Mouse (Mus musculus) midbrain, embryonic 10.5 days (tissue): ENCODE measurements around the gene Kif11. TPM values are rescaled to one million over a fixed set of nuclear protein-coding genes. Genes with fewer than 3 reads are reported as not detected.
A peak's percentile ranks its signal among the peaks of the same experiment; 100 is the strongest.

ENCODE experiments used
- DNase-seq: peaks from one replicate; pipeline ENCODE4 v3.0.0-alpha.2; 2017; ENCODE audit warnings: low spot score
- H3K27ac ChIP-seq: fragments of 300-500 bp; sonication (generic); replicated peaks from 2 replicates; pipeline ENCODE4 v1.5.1; 2016; ENCODE audit warnings: mild to moderate bottlenecking
- H3K27me3 ChIP-seq: fragments of 300-500 bp; sonication (generic); 2 replicates; pipeline ENCODE4 v1.6.1; 2016; ENCODE audit warnings: low read depth, mild to moderate bottlenecking; ENCODE audit not compliant: poor library complexity, severe bottlenecking
- H3K36me3 ChIP-seq: fragments of 300-500 bp; sonication (generic); 2 replicates; pipeline ENCODE4 v1.6.1; 2016; ENCODE audit warnings: mild to moderate bottlenecking, moderate library complexity
- H3K4me1 ChIP-seq: fragments of 300-500 bp; sonication (generic); 2 replicates; pipeline ENCODE4 v1.6.1; 2016
- H3K4me3 ChIP-seq: fragments of 300-500 bp; sonication (generic); 2 replicates; pipeline ENCODE4 v1.5.1; 2016; ENCODE audit warnings: mild to moderate bottlenecking, moderate library complexity
- H3K9me3 ChIP-seq: fragments of 300-500 bp; sonication (generic); replicated peaks from 2 replicates; pipeline ENCODE4 v1.6.1; 2016; ENCODE audit warnings: mild to moderate bottlenecking
- WGBS: fragments of 180-500 bp; shearing (Covaris S2); methylation state at CpG from one replicate; pipeline ENCODE4 v1.1.7; 2016; 5-methylcytosine and 5-hydroxymethylcytosine counted together
- polyA plus RNA-seq: library from polyadenylated mRNA; unstranded; fragments of >200 nt; fragmentation: Nextera tagmentation; extraction: Ambion mirVana; gene quantifications from 2 replicates; pipeline ENCODE4 v1.2.1, GENCODE M21; 2016

The Kif11 gene
- polyA plus RNA-seq = 92.7 and 92.9 TPM in 2 replicates

DNA sequence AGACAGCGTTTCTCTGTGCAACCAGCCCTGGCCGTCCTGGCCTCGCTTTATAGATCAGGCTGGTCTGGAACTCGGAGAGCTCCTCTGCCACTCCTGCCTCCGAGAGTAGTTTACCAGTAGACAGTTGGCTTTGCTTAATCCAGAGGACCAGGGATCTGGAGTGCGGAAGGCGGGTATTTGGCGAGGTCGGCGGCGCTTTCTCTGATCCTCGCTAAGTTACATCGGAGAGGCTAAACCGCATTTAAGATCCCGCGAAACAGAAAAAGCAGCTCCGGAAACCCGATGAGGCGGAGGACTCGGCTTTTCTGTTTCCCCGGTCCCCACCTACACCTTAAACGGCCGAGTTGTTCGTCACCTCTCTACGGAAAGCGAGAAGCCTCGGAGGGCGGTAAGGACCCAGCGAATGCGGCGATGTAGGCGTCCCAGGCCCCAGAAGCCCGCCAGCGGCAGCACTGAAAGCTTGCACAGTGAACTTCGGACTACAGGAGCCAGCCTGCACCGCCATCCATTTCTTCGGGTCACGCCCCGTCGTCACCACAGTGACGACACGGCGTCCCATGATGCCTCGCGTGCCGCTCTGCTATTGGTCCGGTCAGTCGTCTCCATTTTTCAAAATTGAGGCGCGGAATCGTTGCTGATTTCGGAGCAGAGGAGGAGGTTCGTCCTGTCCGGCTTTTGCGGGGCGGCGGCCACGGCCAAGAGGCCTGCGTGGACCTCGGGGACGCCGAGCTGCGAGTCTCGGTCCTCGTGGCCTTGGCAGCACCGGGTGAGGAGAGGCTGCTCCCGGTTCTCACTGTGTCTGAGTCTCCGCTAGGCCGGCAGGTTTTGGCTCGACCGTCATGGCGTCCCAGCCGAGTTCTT lies at the start of gene Kif11:
Gene Kif11, plus strand, starts transcription at position 649 of the 861 bp plus-strand sequence.
- Histone ChIP-seq H3K27me3 (no peaks in the 10 kb centered on the region), H3K4me3 (peak within 1 kb of the TSS; percentile 96), H3K36me3 (peaks cover 15% of the 10 kb centered on the region), H3K27ac (peak within 1 kb of the TSS; percentile 98), H3K4me1 (peaks cover 25% of the 10 kb centered on the region), H3K9me3 (no peaks in the 10 kb centered on the region)
- DNase-seq = peak; percentile 95
- WGBS = under 1% methylated on average over 73 of the region's 73 CpGs

GRCm38 (mm10) chr19:37327216-37327615 lies 49.0 kb upstream of the Kif11 start:
- H3K27me3 ChIP-seq = no peaks in the 10 kb centered on the region
- no peak overlapping the region for H3K4me3 ChIP-seq
- no peaks in the 10 kb centered on the region for H3K4me1 ChIP-seq
- H3K9me3 ChIP-seq = no peaks in the 10 kb centered on the region
- H3K36me3 ChIP-seq = peaks cover 48% of the 10 kb centered on the region
- H3K27ac ChIP-seq = no peak overlapping the region
- 94% methylated on average over 5 of the region's 5 CpGs for WGBS
- DNase-seq = no peak

- Histone ChIP-seq H3K36me3 (peaks cover 24% of the 10 kb centered on the region), H3K4me1 (no peaks in the 10 kb centered on the region), H3K9me3 (no peaks in the 10 kb centered on the region), H3K4me3 (no peak overlapping the region), H3K27me3 (no peaks in the 10 kb centered on the region), H3K27ac (no peak overlapping the region)
- WGBS = 94% methylated on average over 4 of the region's 4 CpGs
- DNase-seq = no peak
These were observed 43.5 kb upstream of the Kif11 start for GRCm38 (mm10) chr19:37332726-37333125.

GRCm38 (mm10) chr19:37333357-37333756 lies 42.8 kb upstream of the Kif11 start:
- DNase-seq = no peak

DNA sequence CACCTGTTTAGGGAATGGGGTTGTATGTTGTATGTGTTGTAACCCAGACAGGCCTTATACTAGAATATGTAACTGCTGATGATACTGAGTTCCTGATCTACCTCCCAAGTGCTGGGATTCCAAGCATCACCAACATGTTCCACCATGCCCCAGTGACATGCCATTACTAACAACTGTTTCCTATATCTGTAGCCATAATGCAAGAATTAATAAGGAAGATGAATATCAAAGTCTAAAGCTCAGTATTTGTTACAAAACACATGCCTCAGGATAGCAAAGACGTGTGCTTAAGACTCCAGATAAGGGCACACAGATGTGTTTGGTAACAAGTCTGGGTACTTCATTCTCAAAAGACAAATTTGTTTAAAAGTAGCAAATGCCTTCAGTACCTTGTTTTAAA lies 40.8 kb upstream of the Kif11 start:
- no peak for DNase-seq
- Histone ChIP-seq H3K27me3 (no peaks in the 10 kb centered on the region), H3K4me3 (no peak overlapping the region), H3K27ac (no peak overlapping the region), H3K36me3 (no peaks in the 10 kb centered on the region), H3K9me3 (no peaks in the 10 kb centered on the region), H3K4me1 (no peaks in the 10 kb centered on the region)
- WGBS = 88% methylated on average over 1 of the region's 1 CpGs

More at GRCm38 (mm10) chr19:37333357-37333756, 42.8 kb upstream of the Kif11 start:
- no peak overlapping the region for H3K4me3 ChIP-seq
- no peaks in the 10 kb centered on the region for H3K9me3 ChIP-seq
- peaks cover 18% of the 10 kb centered on the region for H3K36me3 ChIP-seq
- WGBS = 97% methylated on average over 5 of the region's 5 CpGs
- H3K4me1 ChIP-seq = no peaks in the 10 kb centered on the region
- H3K27me3 ChIP-seq = no peaks in the 10 kb centered on the region
- no peak overlapping the region for H3K27ac ChIP-seq

GRCm38 (mm10) chr19:37337752-37338151 lies 38.5 kb upstream of the Kif11 start, which contains the start of gene Ide:
Gene Ide, minus strand, starts transcription at chr19:37337852.
- no peaks in the 10 kb centered on the region for H3K4me1 ChIP-seq
- no peak for DNase-seq
- no peaks in the 10 kb centered on the region for H3K27me3 ChIP-seq
- 77% methylated on average over 4 of the region's 4 CpGs for WGBS
- H3K36me3 ChIP-seq = no peaks in the 10 kb centered on the region
- H3K9me3 ChIP-seq = no peaks in the 10 kb centered on the region
- no peak within 1 kb of the TSS for H3K27ac ChIP-seq
- no peak within 1 kb of the TSS for H3K4me3 ChIP-seq

- WGBS = 77% methylated on average over 5 of the region's 5 CpGs
- H3K4me3 ChIP-seq = no peak overlapping the region
- no peak overlapping the region for H3K27ac ChIP-seq
- H3K9me3 ChIP-seq = no peaks in the 10 kb centered on the region
- H3K36me3 ChIP-seq = no peaks in the 10 kb centered on the region
- no peaks in the 10 kb centered on the region for H3K4me1 ChIP-seq
- H3K27me3 ChIP-seq = no peaks in the 10 kb centered on the region
- no peak for DNase-seq
These were observed 35.7 kb upstream of the Kif11 start for GRCm38 (mm10) chr19:37340495-37340894.

DNA sequence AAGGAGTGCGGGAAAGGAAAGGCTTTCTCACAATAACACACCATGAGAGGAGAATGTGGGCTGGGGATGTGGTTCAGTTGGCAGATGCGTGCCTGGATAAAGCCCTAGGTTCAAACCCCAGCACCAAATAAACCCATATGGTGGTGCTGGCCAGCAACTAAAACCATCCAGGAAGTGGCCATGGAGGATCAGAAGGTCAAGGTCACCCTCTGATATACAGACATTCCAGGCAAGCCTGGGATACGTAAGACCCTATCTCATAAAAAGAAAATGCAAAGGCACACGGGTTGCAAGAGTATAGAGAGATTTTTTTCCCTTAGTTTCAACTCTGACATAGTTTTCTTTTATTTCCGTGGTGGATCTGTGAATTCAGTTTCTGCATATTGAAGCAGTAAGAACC lies 35.3 kb upstream of the Kif11 start:
- WGBS = 81% methylated on average over 5 of the region's 5 CpGs
- no peak overlapping the region for H3K27ac ChIP-seq
- no peaks in the 10 kb centered on the region for H3K27me3 ChIP-seq
- no peaks in the 10 kb centered on the region for H3K36me3 ChIP-seq
- H3K4me3 ChIP-seq = no peak overlapping the region
- no peaks in the 10 kb centered on the region for H3K9me3 ChIP-seq
- no peaks in the 10 kb centered on the region for H3K4me1 ChIP-seq
- DNase-seq = no peak

DNA sequence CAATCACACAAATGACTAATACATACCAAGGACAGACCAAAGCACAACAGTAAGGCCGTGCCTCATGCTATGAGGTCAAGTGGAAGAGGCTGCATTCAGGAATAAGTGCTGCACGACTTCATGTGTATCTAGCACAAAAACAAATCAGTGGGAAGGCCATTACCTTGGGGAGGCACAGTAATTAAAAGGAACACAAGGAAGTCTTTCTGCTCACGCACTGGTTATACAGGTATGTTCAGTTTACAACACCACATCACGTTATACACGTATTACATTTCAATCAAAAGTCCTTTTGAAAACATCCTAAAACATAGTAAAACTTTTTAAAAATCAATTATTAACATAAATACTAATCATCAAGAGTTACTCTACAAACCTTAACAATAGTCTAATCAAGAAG lies 32.3 kb upstream of the Kif11 start:
- WGBS = 90% methylated on average over 5 of the region's 5 CpGs
- H3K36me3 ChIP-seq = no peaks in the 10 kb centered on the region
- H3K27me3 ChIP-seq = no peaks in the 10 kb centered on the region
- no peaks in the 10 kb centered on the region for H3K9me3 ChIP-seq
- H3K27ac ChIP-seq = no peak overlapping the region
- no peak for DNase-seq
- H3K4me1 ChIP-seq = no peaks in the 10 kb centered on the region
- no peak overlapping the region for H3K4me3 ChIP-seq

DNA sequence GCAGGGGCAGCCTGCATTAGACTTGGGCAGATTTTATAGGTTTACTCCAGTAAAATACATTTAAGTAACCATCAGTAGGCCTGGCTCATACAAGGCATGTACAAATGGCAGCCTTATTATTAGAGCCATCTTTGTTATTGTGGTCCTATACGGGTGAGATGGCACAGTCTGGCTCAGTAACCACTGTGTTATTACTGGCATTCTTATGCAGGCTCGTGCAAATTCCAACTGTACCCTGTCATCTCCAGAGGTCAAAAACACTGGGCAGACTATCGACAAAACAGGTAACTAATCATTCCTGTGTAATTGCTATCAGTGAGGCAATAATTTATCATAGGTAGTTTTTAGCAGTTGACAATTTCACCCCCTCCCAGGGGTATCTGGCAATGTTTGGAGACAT lies 29.9 kb upstream of the Kif11 start:
- DNase-seq = no peak
- H3K27me3 ChIP-seq = no peaks in the 10 kb centered on the region
- no peaks in the 10 kb centered on the region for H3K4me1 ChIP-seq
- no peak overlapping the region for H3K27ac ChIP-seq
- peaks cover 2% of the 10 kb centered on the region; the same call in 1 of the 2 replicates for H3K36me3 ChIP-seq
- 88% methylated on average over 3 of the region's 3 CpGs for WGBS
- no peak overlapping the region for H3K4me3 ChIP-seq
- no peaks in the 10 kb centered on the region for H3K9me3 ChIP-seq

- no peaks in the 10 kb centered on the region for H3K9me3 ChIP-seq
- no peak overlapping the region for H3K27ac ChIP-seq
- no peak overlapping the region for H3K4me3 ChIP-seq
- DNase-seq = no peak
- H3K27me3 ChIP-seq = no peaks in the 10 kb centered on the region
- no peaks in the 10 kb centered on the region for H3K4me1 ChIP-seq
- H3K36me3 ChIP-seq = peaks cover 17% of the 10 kb centered on the region
- WGBS = 90% methylated on average over 10 of the region's 10 CpGs
These were observed 27.9 kb upstream of the Kif11 start for GRCm38 (mm10) chr19:37348331-37348730.

DNA sequence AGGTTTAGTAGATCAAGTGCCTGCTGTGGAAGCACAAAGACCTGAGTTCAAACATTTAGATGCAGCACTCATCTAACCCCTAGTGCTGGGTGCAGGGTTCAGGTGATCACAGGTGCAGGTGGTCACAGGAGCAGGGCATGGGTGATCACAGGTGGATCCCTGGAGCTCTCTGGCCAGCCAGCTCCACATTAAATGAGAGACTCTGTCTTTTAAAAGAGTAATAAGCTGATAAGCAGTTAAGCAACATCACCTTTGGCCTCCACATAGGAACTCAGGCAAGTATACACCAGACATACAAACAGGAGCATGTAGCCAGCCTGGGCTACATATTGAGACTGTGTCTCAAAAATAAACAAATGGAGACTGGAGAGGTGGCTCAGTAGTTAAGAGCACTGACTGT lies 27.3 kb upstream of the Kif11 start:
- Histone ChIP-seq H3K36me3 (peaks cover 17% of the 10 kb centered on the region), H3K4me1 (no peaks in the 10 kb centered on the region), H3K4me3 (no peak overlapping the region), H3K27ac (no peak overlapping the region), H3K27me3 (no peaks in the 10 kb centered on the region), H3K9me3 (no peaks in the 10 kb centered on the region)
- no peak for DNase-seq

DNA sequence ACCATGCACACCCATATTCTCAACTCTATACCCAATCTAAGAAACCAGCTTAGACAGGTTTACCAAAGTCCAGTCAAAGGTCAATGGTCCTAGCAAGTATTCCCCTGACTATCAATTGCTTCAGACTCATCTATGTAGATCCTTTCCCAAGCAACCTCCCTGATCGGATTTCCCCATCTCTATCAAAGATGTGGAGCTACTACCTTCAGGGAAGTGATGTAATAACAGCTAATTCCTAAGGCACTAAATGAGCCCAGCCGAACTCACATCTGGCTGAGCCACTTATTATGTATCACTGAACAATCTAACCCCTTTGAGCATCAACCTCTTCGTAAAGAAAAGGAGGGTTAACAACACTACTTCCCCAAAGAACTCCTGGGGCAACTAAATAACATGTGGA lies 23.4 kb upstream of the Kif11 start:
- H3K36me3 ChIP-seq = peaks cover 17% of the 10 kb centered on the region
- WGBS = 94% methylated on average over 3 of the region's 3 CpGs
- no peaks in the 10 kb centered on the region for H3K4me1 ChIP-seq
- no peaks in the 10 kb centered on the region for H3K9me3 ChIP-seq
- H3K27me3 ChIP-seq = no peaks in the 10 kb centered on the region
- no peak overlapping the region for H3K4me3 ChIP-seq
- H3K27ac ChIP-seq = no peak overlapping the region
- no peak for DNase-seq
